8 mouse cellular contexts compared by ENCODE assay signal in the genomic region with DNA sequence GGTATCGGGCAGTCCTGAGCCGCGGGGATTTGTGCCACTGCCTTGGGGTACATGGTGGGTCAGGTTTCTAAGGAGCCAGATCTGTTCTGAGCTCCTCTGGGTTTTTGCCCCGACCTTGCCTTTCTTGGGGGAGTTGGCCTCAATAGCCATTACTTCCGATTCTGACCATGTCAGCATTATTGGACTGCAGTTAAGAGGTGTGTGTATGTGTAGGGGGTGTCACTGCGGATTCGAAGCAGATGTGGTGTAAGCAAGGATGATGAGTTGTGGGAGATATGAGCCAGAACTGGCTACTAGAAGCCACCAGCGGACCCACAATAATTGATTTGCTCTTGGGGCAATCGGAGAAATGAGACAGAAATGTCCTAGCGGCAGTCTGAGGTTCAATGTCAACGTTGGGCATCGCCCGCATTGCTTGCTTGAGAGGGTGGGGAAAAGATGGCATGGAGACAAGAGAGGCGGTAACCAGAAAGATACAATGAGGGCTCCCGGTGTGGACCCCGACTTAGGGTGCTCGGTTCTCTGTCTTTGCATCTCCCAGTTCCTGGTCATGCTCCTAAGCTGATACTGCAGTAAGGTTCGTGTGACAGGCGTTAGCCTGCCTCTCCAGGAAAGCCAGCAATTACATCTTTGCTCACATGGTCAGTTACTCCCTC. TPM values are rescaled to one million over a fixed set of nuclear protein-coding genes. Genes with fewer than 3 reads are reported as not detected.
DNase-seq lines count a peak whose midpoint lies in the region; ATAC-seq lines count a peak whose summit lies in the region.

No protein-coding gene starts in this region.

- H3K36me3 ChIP-seq in hindbrain, embryonic 13.5 days: no peaks in the 10 kb centered on the region
- H3K36me3 ChIP-seq in midbrain, embryonic 12.5 days: no peaks in the 10 kb centered on the region

- intact Hi-C loops in left cerebral cortex, postnatal 25 days (cut with DNase I): loop anchor here (1.0 kb wide), 1 partner anchor 126 kb away; no protein-coding TSS in a partner anchor
- intact Hi-C loops in left cerebral cortex, postnatal 4 days (cut with DNase I): loop anchor here (10.0 kb wide), 1 partner anchor 170 kb away; no protein-coding TSS in a partner anchor
- intact Hi-C loops in gastrocnemius, postnatal 36 days (cut with DNase I): no loop called here

- 14% methylated on average over 19 of the region's 19 CpGs for WGBS in hindbrain, embryonic 13.5 days
- 19% methylated on average over 19 of the region's 19 CpGs for WGBS in midbrain, embryonic 12.5 days

- peaks cover 22% of the 10 kb centered on the region for H3K4me1 ChIP-seq in hindbrain, embryonic 13.5 days (replicated peaks)
- peaks cover 17% of the 10 kb centered on the region for H3K4me1 ChIP-seq in midbrain, embryonic 12.5 days

- peak overlapping the region; percentile 82 for H3K9ac ChIP-seq in hindbrain, embryonic 13.5 days
- peak overlapping the region; percentile 69 for H3K9ac ChIP-seq in midbrain, embryonic 12.5 days (replicated peaks)

- peak; percentile 14 to 24 for DNase-seq in left cerebral cortex, postnatal 25 days (ENCODE audit: low spot score in 2 of 2)
- no peak for DNase-seq in left cerebral cortex, postnatal 4 days
- DNase-seq in cerebellum, postnatal 36 days: peak; percentile 4 to 32
- no peak for DNase-seq in ovary, postnatal 10 days (ENCODE audit: low spot score)
- DNase-seq in gastrocnemius, postnatal 36 days: no peak
- no peak for DNase-seq in gastrocnemius, postnatal 25 days

- no peaks in the 10 kb centered on the region for H3K9me3 ChIP-seq in hindbrain, embryonic 13.5 days
- no peaks in the 10 kb centered on the region for H3K9me3 ChIP-seq in midbrain, embryonic 12.5 days

- H3K27me3 ChIP-seq in hindbrain, embryonic 13.5 days: peaks cover 19% of the 10 kb centered on the region
- H3K27me3 ChIP-seq in midbrain, embryonic 12.5 days: peaks cover 50% of the 10 kb centered on the region

- peak; percentile 33 for ATAC-seq in hindbrain, embryonic 13.5 days (ENCODE audit: low FRiP score)
- ATAC-seq in midbrain, embryonic 12.5 days (ENCODE audit: low FRiP score, low read depth): no peak

- H3K4me3 ChIP-seq in hindbrain, embryonic 13.5 days: peak overlapping the region; percentile 68
- H3K4me3 ChIP-seq in midbrain, embryonic 12.5 days: peak overlapping the region; percentile 72

- H3K4me2 ChIP-seq in hindbrain, embryonic 13.5 days: peak overlapping the region; percentile 91
- peak overlapping the region; percentile 99 for H3K4me2 ChIP-seq in midbrain, embryonic 12.5 days (replicated peaks)

- peak overlapping the region; percentile 92 for H3K27ac ChIP-seq in hindbrain, embryonic 13.5 days
- H3K27ac ChIP-seq in midbrain, embryonic 12.5 days (replicated peaks): 0 out of 2 replicates have a peak overlapping the region, but pooled peaks have one; percentile 42

RNA-seq across cellular contexts. Expression of gene Palm2, which starts 0.8 kb away (rescaled TPM):
- 10 to 100 TPM; 65.7 to 74.2 TPM for total RNA-seq in left cerebral cortex, postnatal 25 days (2021)
- total RNA-seq in left cerebral cortex, postnatal 4 days (2021): 10 to 100 TPM; 74.0 to 80.4 TPM
- polyA plus RNA-seq in hindbrain, embryonic 13.5 days (2015; fragmentation: Nextera tagmentation; extraction: Ambion mirVana): 7.7 and 8.4 TPM in 2 replicates
- polyA plus RNA-seq in midbrain, embryonic 12.5 days (2016; fragmentation: Nextera tagmentation; extraction: Ambion mirVana): 3.0 and 6.8 TPM in 2 replicates
- total RNA-seq in gastrocnemius, postnatal 36 days (2021): 1 to 10 TPM in 1 of 2 experiments, under 1 TPM in 1; 0.26 to 1.6 TPM
- 1 to 10 TPM in 1 of 2 experiments, under 1 TPM in 1; 0.54 to 1.9 TPM for total RNA-seq in gastrocnemius, postnatal 25 days (2021)

Comparison
In these comparisons a context has a peak if more than half of its experiments do, and no peak if none do; other contexts are left out.
1. DNase-seq: peak in left cerebral cortex, postnatal 25 days (2 of 2) and cerebellum, postnatal 36 days (2 of 2); none in left cerebral cortex, postnatal 4 days (single experiment), ovary, postnatal 10 days (single experiment), gastrocnemius, postnatal 36 days (0 of 2) and gastrocnemius, postnatal 25 days (single experiment).
2. RNA of gene Palm2, which starts 0.8 kb away (total RNA-seq): 74.0 to 80.4 TPM in left cerebral cortex, postnatal 4 days and 65.7 to 74.2 TPM in left cerebral cortex, postnatal 25 days; 0.54 to 1.9 TPM in gastrocnemius, postnatal 25 days and 0.26 to 1.6 TPM in gastrocnemius, postnatal 36 days; every median in the first group is over 10 times any median in the second.